Mouse (Mus musculus): Measurements from ENCODE around the gene Prkcg. TPM values are rescaled to one million over a fixed set of nuclear protein-coding genes. Genes with fewer than 3 reads are reported as not detected.

Prkcg gene
- polyA plus RNA-seq (2015; fragmentation: Nextera tagmentation; extraction: Ambion mirVana), result 0.10 and 0.57 TPM in 2 replicates

DNA sequence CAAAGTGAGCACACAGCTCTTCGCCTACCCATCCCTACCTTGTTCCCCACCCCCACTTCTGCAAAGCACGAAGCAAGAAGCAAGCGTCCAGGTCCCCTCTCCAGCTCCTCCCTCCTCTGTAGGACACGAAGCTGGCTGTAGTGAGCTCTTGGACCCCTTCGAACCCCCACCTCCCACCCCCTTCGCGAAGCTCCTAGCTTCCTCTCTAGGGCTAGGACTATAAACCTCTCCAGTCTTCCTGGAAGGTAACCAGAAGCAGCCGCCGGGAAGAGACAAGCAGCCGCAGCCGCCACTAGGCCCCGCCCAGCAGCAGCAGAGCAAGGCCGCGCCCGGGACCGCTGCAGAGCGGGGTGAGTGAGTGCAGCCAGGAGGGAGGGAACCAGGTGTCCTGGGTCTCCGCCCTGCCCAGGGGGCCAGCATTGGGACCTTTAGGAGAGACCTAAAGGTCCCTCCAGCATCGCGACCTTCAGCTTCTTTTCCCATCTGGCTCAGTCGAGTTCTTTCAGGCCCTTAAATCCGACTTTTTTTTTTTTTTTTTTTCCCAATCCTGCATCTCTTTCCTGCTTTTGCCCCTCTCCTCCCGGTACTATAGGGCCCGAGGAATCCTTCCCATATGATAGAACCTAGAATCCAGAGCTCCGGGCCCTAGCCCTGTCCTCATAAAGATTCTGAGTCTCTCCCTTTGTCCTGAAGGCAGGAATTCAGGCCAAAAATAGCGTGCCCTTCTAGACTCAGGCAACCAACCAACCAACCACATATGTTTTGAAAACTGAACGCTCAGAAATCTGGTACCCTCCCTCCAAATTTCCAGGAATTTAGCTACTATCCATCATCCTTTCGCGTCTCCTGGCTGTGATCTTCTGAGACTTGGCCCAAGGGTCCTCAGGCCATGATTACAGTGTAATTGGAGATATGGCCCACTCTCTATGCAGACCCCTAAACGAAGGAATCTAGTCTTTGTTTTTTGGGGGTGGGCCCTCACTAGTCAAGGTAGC is at the start of gene Prkcg, which contains the start of gene Myadm:
Prkcg (plus strand) TSS at position 204 of the 995 bp plus-strand sequence.
Myadm (plus strand) TSS at position 105 of the 995 bp plus-strand sequence.
- peak within 1 kb of the TSS; percentile 79 for H3K27ac ChIP-seq (ENCODE audit: low read depth, low read length)
- peak within 1 kb of the TSS; percentile 53 for H3K9ac ChIP-seq (ENCODE audit: low read depth, low read length)
- peak within 1 kb of the TSS; percentile 53 for H3K4me3 ChIP-seq (ENCODE audit: low read depth, low read length)
- peak within 1 kb of the TSS; percentile 73 for H3K4me2 ChIP-seq (replicated peaks; ENCODE audit: low read depth)
- 0 out of 2 replicates have a peak, but pooled peaks cover 12% of the 10 kb centered on the region for H3K4me1 ChIP-seq (replicated peaks; ENCODE audit: control insufficient read depth, insufficient read depth, low read length)
- WGBS, result 4% methylated on average over 30 of the region's 30 CpGs
- TF ChIP-seq CTCF (IDR thresholded peaks at IDR 0.05; ENCODE audit: low read depth), result no peak
- no peaks in the 10 kb centered on the region for H3K36me3 ChIP-seq (ENCODE audit: control insufficient read depth, insufficient read depth)
- no peaks in the 10 kb centered on the region for H3K27me3 ChIP-seq (replicated peaks; ENCODE audit: control insufficient read depth, insufficient read depth, low read length)
- ATAC-seq, result peak; percentile 45
- no peaks in the 10 kb centered on the region for H3K9me3 ChIP-seq (ENCODE audit: control insufficient read depth)

DNA sequence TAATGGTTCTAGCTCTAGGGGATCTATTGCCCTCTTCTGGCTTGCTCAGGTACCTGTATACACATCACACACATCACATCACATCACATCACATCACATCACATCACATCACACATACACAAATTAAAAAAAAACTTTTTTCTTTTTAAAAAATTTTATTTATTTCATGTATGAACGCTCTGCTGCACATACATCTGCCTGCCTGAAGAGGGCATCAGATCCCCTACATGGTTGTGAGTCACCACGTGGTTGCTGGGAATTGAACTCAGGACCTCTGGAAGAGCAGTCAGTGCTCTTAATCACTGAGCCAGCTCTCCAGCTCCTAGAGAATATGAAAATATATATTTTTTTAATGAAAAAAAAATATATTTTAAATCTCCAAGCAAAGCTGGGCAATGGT is 49.8 kb upstream of the Prkcg start:
- no peak for ATAC-seq
- Histone ChIP-seq H3K9ac (ENCODE audit: low read depth, low read length) (no peak overlapping the region), H3K27me3 (replicated peaks; ENCODE audit: control insufficient read depth, insufficient read depth, low read length) (no peaks in the 10 kb centered on the region), H3K4me3 (ENCODE audit: low read depth, low read length) (no peak overlapping the region), H3K4me1 (replicated peaks; ENCODE audit: control insufficient read depth, insufficient read depth, low read length) (no peaks in the 10 kb centered on the region), H3K27ac (ENCODE audit: low read depth, low read length) (no peak overlapping the region), H3K9me3 (ENCODE audit: control insufficient read depth) (no peaks in the 10 kb centered on the region), H3K36me3 (ENCODE audit: control insufficient read depth, insufficient read depth) (no peaks in the 10 kb centered on the region), H3K4me2 (replicated peaks; ENCODE audit: low read depth) (no peak overlapping the region)
- 72% methylated on average over 2 of the region's 2 CpGs for WGBS
- no peak for TF ChIP-seq CTCF (IDR thresholded peaks at IDR 0.05; ENCODE audit: low read depth)

DNA sequence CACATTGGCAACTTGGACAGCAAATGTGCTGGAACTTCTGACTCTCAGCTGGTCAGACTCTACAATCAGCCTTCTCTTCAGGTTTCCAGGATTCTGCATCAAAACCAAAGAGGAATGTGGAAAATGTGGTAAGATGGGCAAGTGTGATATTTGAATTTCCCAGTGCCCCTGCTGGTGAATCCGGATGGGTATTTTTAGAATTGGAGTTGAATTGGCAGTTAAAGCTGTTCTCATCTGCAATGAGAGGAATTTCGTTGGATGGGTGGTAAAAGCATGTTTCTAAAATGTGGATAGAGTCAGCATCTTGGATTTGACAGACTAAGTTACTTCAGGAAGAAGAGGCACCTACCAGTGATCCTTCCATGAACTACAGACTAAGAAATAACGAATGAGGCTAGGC is 28.3 kb upstream of the Prkcg start:
- no peak for ATAC-seq
- 69% methylated on average over 3 of the region's 3 CpGs for WGBS
- TF ChIP-seq CTCF (IDR thresholded peaks at IDR 0.05; ENCODE audit: low read depth), result no peak

DNA sequence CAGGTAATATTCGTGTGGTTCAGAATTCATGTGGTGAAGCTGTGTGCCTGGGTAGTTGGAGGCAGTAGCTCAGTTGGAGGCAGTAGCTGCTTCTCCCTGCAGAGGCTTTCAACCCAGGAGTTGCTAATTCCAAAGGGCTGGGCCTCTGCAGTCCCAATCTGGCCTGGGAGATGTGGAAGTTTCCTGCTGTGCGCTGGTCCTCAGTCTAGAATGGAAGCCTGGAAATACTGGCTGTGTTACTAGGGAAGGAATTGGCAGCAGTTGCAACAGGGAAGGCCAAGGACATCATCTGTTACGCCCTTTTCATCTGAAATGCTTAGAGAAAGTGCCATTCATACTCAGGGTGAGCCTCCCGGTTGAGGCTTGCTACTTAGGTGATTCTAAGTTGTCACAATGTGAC is 27.5 kb upstream of the Prkcg start:
- Histone ChIP-seq H3K4me2 (replicated peaks; ENCODE audit: low read depth) (no peak overlapping the region), H3K9me3 (ENCODE audit: control insufficient read depth) (no peaks in the 10 kb centered on the region), H3K27me3 (replicated peaks; ENCODE audit: control insufficient read depth, insufficient read depth, low read length) (no peaks in the 10 kb centered on the region), H3K9ac (ENCODE audit: low read depth, low read length) (no peak overlapping the region), H3K27ac (ENCODE audit: low read depth, low read length) (no peak overlapping the region), H3K4me1 (replicated peaks; ENCODE audit: control insufficient read depth, insufficient read depth, low read length) (no peaks in the 10 kb centered on the region), H3K36me3 (ENCODE audit: control insufficient read depth, insufficient read depth) (no peaks in the 10 kb centered on the region), H3K4me3 (ENCODE audit: low read depth, low read length) (no peak overlapping the region)
- ATAC-seq, result no peak
- no peak for TF ChIP-seq CTCF (IDR thresholded peaks at IDR 0.05; ENCODE audit: low read depth)
- WGBS, result 63% methylated on average over 4 of the region's 4 CpGs

More for the DNA sequence above, 28.3 kb upstream of the Prkcg start:
- H3K9me3 ChIP-seq (ENCODE audit: control insufficient read depth), result no peaks in the 10 kb centered on the region
- no peak overlapping the region for H3K27ac ChIP-seq (ENCODE audit: low read depth, low read length)
- H3K9ac ChIP-seq (ENCODE audit: low read depth, low read length), result no peak overlapping the region
- H3K36me3 ChIP-seq (ENCODE audit: control insufficient read depth, insufficient read depth), result no peaks in the 10 kb centered on the region
- no peaks in the 10 kb centered on the region for H3K27me3 ChIP-seq (replicated peaks; ENCODE audit: control insufficient read depth, insufficient read depth, low read length)
- no peak overlapping the region for H3K4me3 ChIP-seq (ENCODE audit: low read depth, low read length)
- H3K4me1 ChIP-seq (replicated peaks; ENCODE audit: control insufficient read depth, insufficient read depth, low read length), result no peaks in the 10 kb centered on the region
- H3K4me2 ChIP-seq (replicated peaks; ENCODE audit: low read depth), result no peak overlapping the region

DNA sequence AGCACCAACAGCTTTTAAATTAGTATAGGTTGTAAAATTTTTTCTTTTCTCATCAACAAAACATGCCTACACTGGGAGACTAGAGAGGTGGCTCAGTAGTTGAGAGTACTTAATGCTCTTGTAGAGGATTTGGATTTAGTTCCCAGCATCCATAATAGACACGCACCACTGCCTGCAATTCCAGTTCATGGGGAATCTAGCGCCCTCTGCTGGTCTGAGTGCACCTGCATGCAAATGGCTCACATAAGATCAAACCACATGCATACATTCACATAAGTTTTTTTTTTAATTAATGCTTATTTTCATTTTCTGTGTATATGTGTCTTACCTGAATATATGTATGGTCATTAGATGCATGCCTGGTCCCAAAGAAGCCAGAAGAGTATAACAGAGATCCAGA is 26.2 kb upstream of the Prkcg start:
- no peak overlapping the region for H3K4me2 ChIP-seq (replicated peaks; ENCODE audit: low read depth)
- no peaks in the 10 kb centered on the region for H3K9me3 ChIP-seq (ENCODE audit: control insufficient read depth)
- no peak overlapping the region for H3K9ac ChIP-seq (ENCODE audit: low read depth, low read length)
- H3K36me3 ChIP-seq (ENCODE audit: control insufficient read depth, insufficient read depth), result no peaks in the 10 kb centered on the region
- H3K27me3 ChIP-seq (replicated peaks; ENCODE audit: control insufficient read depth, insufficient read depth, low read length), result no peaks in the 10 kb centered on the region
- no peak overlapping the region for H3K4me3 ChIP-seq (ENCODE audit: low read depth, low read length)
- WGBS, result 35% methylated on average over 2 of the region's 2 CpGs
- no peak overlapping the region for H3K27ac ChIP-seq (ENCODE audit: low read depth, low read length)
- ATAC-seq, result no peak
- peak; percentile 70 for TF ChIP-seq CTCF (IDR thresholded peaks at IDR 0.05; ENCODE audit: low read depth)
- H3K4me1 ChIP-seq (replicated peaks; ENCODE audit: control insufficient read depth, insufficient read depth, low read length), result no peaks in the 10 kb centered on the region

DNA sequence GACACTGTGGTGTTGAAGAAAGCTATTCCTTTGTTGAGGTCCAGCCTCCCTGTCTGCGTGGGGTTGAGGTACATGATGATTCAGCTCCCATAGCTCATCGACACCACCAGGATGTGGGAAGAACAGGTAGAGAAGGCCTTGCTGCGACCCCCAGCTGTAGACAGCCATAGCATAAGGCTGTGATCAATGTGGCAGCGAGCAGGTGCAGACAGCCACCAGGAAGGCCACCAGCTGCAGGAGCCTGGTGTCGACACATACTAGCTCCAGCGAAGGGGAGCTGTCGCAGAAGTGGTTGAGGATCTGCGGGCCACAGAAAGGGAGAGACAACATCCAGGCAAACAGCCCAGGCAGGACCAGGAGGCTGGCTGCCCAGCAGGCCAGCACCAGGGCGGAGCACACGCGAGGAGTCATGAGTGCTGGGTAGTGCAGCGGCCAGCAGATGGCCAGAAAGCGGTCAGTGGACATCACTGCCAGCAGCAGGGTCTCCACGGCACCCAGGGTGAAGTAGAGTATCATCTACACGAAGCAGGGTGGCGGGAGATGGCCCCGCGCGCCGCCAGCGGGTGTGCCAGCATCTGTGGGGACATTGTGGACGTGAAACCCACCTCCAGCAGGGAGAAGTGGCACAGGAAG is 24.5 kb upstream of the Prkcg start:
- no peaks in the 10 kb centered on the region for H3K36me3 ChIP-seq (ENCODE audit: control insufficient read depth, insufficient read depth)
- H3K27ac ChIP-seq (ENCODE audit: low read depth, low read length), result no peak overlapping the region
- H3K9ac ChIP-seq (ENCODE audit: low read depth, low read length), result no peak overlapping the region
- WGBS, result 28% methylated on average over 22 of the region's 22 CpGs
- H3K4me2 ChIP-seq (replicated peaks; ENCODE audit: low read depth), result peak overlapping the region; percentile 30; the same call in 1 of the 2 replicates
- H3K9me3 ChIP-seq (ENCODE audit: control insufficient read depth), result no peaks in the 10 kb centered on the region
- no peaks in the 10 kb centered on the region for H3K4me1 ChIP-seq (replicated peaks; ENCODE audit: control insufficient read depth, insufficient read depth, low read length)
- H3K4me3 ChIP-seq (ENCODE audit: low read depth, low read length), result no peak overlapping the region
- peak; percentile 46; the same call in 1 of the 2 replicates for TF ChIP-seq CTCF (IDR thresholded peaks at IDR 0.05; ENCODE audit: low read depth)
- no peak for ATAC-seq
- H3K27me3 ChIP-seq (replicated peaks; ENCODE audit: control insufficient read depth, insufficient read depth, low read length), result no peaks in the 10 kb centered on the region

Data from intestine, postnatal 0 days (tissue).